In genomic region chr12:102930789-102931188, GRCm38 (mm10) we compare ENCODE assay signal across 50 mouse cellular contexts. TPM values are rescaled to one million over a fixed set of nuclear protein-coding genes. Genes with fewer than 3 reads are reported as not detected.
"Had no signal": no experiment of that assay in that cellular context is flagged by ENCODE, and none has a peak within 500 bp of the region (broad histone marks: within the 10 kb centered on the region; RNA-seq: fewer than 3 reads in every experiment).

No protein-coding gene starts in this region.

- H3K4me1 ChIP-seq: heart, embryonic 10.5 days; heart, embryonic 12.5 days; heart, embryonic 13.5 days; heart, embryonic 15.5 days; hindbrain, embryonic 10.5 days; hindbrain, embryonic 12.5 days; hindbrain, embryonic 13.5 days; hindbrain, embryonic 15.5 days; intestine, embryonic 15.5 days; kidney, embryonic 15.5 days had no signal

- H3K4me3 ChIP-seq: heart, embryonic 10.5 days; heart, embryonic 12.5 days; heart, embryonic 13.5 days; heart, embryonic 15.5 days; hindbrain, embryonic 10.5 days; hindbrain, embryonic 12.5 days; hindbrain, embryonic 13.5 days; hindbrain, embryonic 15.5 days; intestine, embryonic 15.5 days; kidney, embryonic 15.5 days; layer of hippocampus, adult 2 months had no signal

- H3K9ac ChIP-seq: heart, embryonic 12.5 days; heart, embryonic 13.5 days; heart, embryonic 15.5 days; hindbrain, embryonic 12.5 days; hindbrain, embryonic 13.5 days; hindbrain, embryonic 14.5 days; hindbrain, embryonic 15.5 days; intestine, embryonic 15.5 days; kidney, embryonic 15.5 days had no signal

- DNase-seq: heart, postnatal 10 days; heart, postnatal 14 days; heart, postnatal 4 days; kidney, adult 11 months; kidney, adult 18-20 months; kidney, adult 2 months; kidney, adult 8-10 months; kidney, adult 9 months; kidney, postnatal 10 days; kidney, postnatal 14 days; kidney, postnatal 25 days; kidney, postnatal 36 days; kidney, postnatal 4 days; layer of hippocampus, adult 9-11 months; layer of hippocampus, postnatal 36 days had no signal

- H3K27ac ChIP-seq: heart, embryonic 10.5 days; heart, embryonic 13.5 days; heart, embryonic 15.5 days; hindbrain, embryonic 10.5 days; hindbrain, embryonic 12.5 days; hindbrain, embryonic 13.5 days; hindbrain, embryonic 14.5 days; hindbrain, embryonic 15.5 days; hindbrain, postnatal 0 days; intestine, embryonic 15.5 days; kidney, embryonic 15.5 days; kidney, postnatal 0 days; layer of hippocampus, adult 2 months had no signal

- H3K4me2 ChIP-seq: heart, embryonic 11.5 days; heart, embryonic 12.5 days; heart, embryonic 13.5 days; heart, embryonic 15.5 days; hindbrain, embryonic 12.5 days; hindbrain, embryonic 13.5 days; hindbrain, embryonic 14.5 days; hindbrain, embryonic 15.5 days; intestine, embryonic 15.5 days; kidney, embryonic 15.5 days had no signal

- H3K9me3 ChIP-seq: heart, embryonic 10.5 days; heart, embryonic 12.5 days; heart, embryonic 13.5 days; heart, embryonic 15.5 days; hindbrain, embryonic 10.5 days; hindbrain, embryonic 12.5 days; hindbrain, embryonic 13.5 days; hindbrain, embryonic 15.5 days; intestine, embryonic 15.5 days; kidney, embryonic 15.5 days had no signal

- ATAC-seq: hindbrain, embryonic 16.5 days; hindbrain, postnatal 0 days; inflammation-experienced regulatory T-cells, adult 6 months; intestine, embryonic 15.5 days; intestine, embryonic 16.5 days; intestine, postnatal 0 days had no signal

- H3K36me3 ChIP-seq: heart, embryonic 10.5 days; heart, embryonic 12.5 days; heart, embryonic 13.5 days; heart, embryonic 15.5 days; hindbrain, embryonic 10.5 days; hindbrain, embryonic 12.5 days; hindbrain, embryonic 13.5 days; hindbrain, embryonic 15.5 days; intestine, embryonic 15.5 days; kidney, embryonic 15.5 days had no signal

- H3K27me3 ChIP-seq: heart, embryonic 12.5 days; heart, embryonic 13.5 days; heart, embryonic 15.5 days; hindbrain, embryonic 12.5 days; hindbrain, embryonic 13.5 days; hindbrain, embryonic 15.5 days; intestine, embryonic 15.5 days; kidney, embryonic 15.5 days had no signal

RNA-seq across cellular contexts. Expression of gene Cox8c, which starts 31.7 kb away (rescaled TPM):
- total RNA-seq: heart, postnatal 10 days; heart, postnatal 14 days; heart, postnatal 25 days; heart, postnatal 4 days; hematopoietic stem cell, adult 5-6 weeks; hindbrain, postnatal 0 days; layer of hippocampus, adult 18-20 months; layer of hippocampus, adult 2 months; layer of hippocampus, adult 8-10 months; layer of hippocampus, postnatal 10 days; layer of hippocampus, postnatal 14 days; layer of hippocampus, postnatal 25 days; layer of hippocampus, postnatal 36 days; left cerebral cortex, adult 18-20 months had no signal
- polyA plus RNA-seq: heart, embryonic 10.5 days; heart, embryonic 11.5 days; heart, embryonic 12.5 days; heart, embryonic 13.5 days; heart, embryonic 14.5 days; heart, embryonic 15.5 days; heart, embryonic 16.5 days; heart, postnatal 0 days; hindbrain, embryonic 10.5 days; hindbrain, embryonic 11.5 days; hindbrain, embryonic 12.5 days; hindbrain, embryonic 13.5 days; hindbrain, embryonic 14.5 days; hindbrain, embryonic 15.5 days; hindbrain, embryonic 16.5 days; hindbrain, postnatal 0 days; inflammation-experienced regulatory T-cells, adult 6 months; intestine, embryonic 14.5 days; intestine, embryonic 15.5 days; intestine, embryonic 16.5 days; intestine, postnatal 0 days; kidney, adult 2 months; kidney, embryonic 14.5 days; kidney, embryonic 15.5 days; kidney, embryonic 16.5 days; kidney, postnatal 0 days; large intestine, adult 2 months had no signal
